Mouse (Mus musculus) lung, postnatal 0 days (tissue): Measurements from ENCODE around the gene Poln. TPM values are rescaled to one million over a fixed set of nuclear protein-coding genes. Genes with fewer than 3 reads are reported as not detected.

Experiments used
- ATAC-seq: fragments of 200-750 bp; cut with Nextera tagmentation; 2 replicates; pipeline ENCODE4 v1.8.0; 2017; ENCODE audit warnings: moderate library complexity
- DNase-seq: peaks from one replicate; pipeline ENCODE4 v3.0.0-alpha.2; 2016; ENCODE audit warnings: low spot score
- H3K27ac ChIP-seq: fragments of 300-500 bp; sonication (generic); 2 replicates; pipeline ENCODE4 v1.5.1; 2014; ENCODE audit warnings: antibody characterized with exemption, mild to moderate bottlenecking, low read length, mixed read lengths
- H3K27me3 ChIP-seq: fragments of 300-500 bp; sonication (generic); replicated peaks from 2 replicates; pipeline ENCODE4 v1.6.1; 2014; ENCODE audit warnings: low read length, mixed read lengths; ENCODE audit not compliant: insufficient read depth
- H3K36me3 ChIP-seq: fragments of 300-500 bp; sonication (generic); 2 replicates; pipeline ENCODE4 v1.6.1; 2014; ENCODE audit warnings: low read length, mixed read lengths; ENCODE audit not compliant: insufficient read depth
- H3K4me1 ChIP-seq: fragments of 300-500 bp; sonication (generic); 2 replicates; pipeline ENCODE4 v1.6.1; 2014; ENCODE audit warnings: antibody characterized with exemption, low read depth, low read length, mixed read lengths; ENCODE audit not compliant: insufficient read depth
- H3K4me2 ChIP-seq: fragments of 300-500 bp; sonication (generic); replicated peaks from 2 replicates; pipeline ENCODE4 v1.6.1; 2014; ENCODE audit warnings: low read depth, mild to moderate bottlenecking, low read length, moderate library complexity, mixed read lengths
- H3K4me3 ChIP-seq: fragments of 300-500 bp; sonication (generic); 2 replicates; pipeline ENCODE4 v1.5.1; 2014; ENCODE audit warnings: low read depth, low read length
- H3K9ac ChIP-seq: fragments of 300-500 bp; sonication (generic); replicated peaks from 2 replicates; pipeline ENCODE4 v1.6.1; 2014; ENCODE audit warnings: low read depth, mild to moderate bottlenecking
- H3K9me3 ChIP-seq: fragments of 300-500 bp; sonication (generic); 2 replicates; pipeline ENCODE4 v1.6.1; 2016; ENCODE audit warnings: low read length, mixed read lengths
- CTCF ChIP-seq: IDR thresholded peaks from 2 replicates; pipeline ENCODE4 v1.5.1; 2016; ENCODE audit warnings: antibody characterized with exemption, mild to moderate bottlenecking
- EP300 ChIP-seq: IDR thresholded peaks from 2 replicates; pipeline ENCODE4 v1.6.1; 2016; ENCODE audit warnings: antibody characterized with exemption, mild to moderate bottlenecking, control low read depth
- WGBS: fragments of 180-500 bp; shearing (Covaris S2); extraction: QIAGEN DNeasy Blood & Tissue Kit; methylation state at CpG from one replicate; pipeline ENCODE4 v1.1.7; 2014; 5-methylcytosine and 5-hydroxymethylcytosine counted together
- polyA plus RNA-seq: library from polyadenylated mRNA; unstranded; fragments of >200 nt; fragmentation: Nextera tagmentation; extraction: Ambion mirVana; gene quantifications from 2 replicates; pipeline ENCODE4 v1.2.1, GENCODE M21; 2015

The Poln gene
- polyA plus RNA-seq, 1 experiment from 2014 or later = 0.99 TPM

- Histone ChIP-seq H3K36me3 (no peaks in the 10 kb centered on the region), H3K4me1 (no peaks in the 10 kb centered on the region), H3K9me3 (no peaks in the 10 kb centered on the region), H3K27ac (no peak overlapping the region), H3K4me3 (no peak overlapping the region), H3K4me2 (no peak overlapping the region), H3K27me3 (no peaks in the 10 kb centered on the region), H3K9ac (no peak overlapping the region)
- 58% methylated on average over 7 of the region's 7 CpGs for WGBS
- no peak for DNase-seq
- no peak for ATAC-seq
- TF ChIP-seq CTCF = no peak
- no peak for TF ChIP-seq EP300
Measured at GRCm38 (mm10) chr5:34196423-34196822, 27.2 kb upstream of the Poln start.

DNA sequence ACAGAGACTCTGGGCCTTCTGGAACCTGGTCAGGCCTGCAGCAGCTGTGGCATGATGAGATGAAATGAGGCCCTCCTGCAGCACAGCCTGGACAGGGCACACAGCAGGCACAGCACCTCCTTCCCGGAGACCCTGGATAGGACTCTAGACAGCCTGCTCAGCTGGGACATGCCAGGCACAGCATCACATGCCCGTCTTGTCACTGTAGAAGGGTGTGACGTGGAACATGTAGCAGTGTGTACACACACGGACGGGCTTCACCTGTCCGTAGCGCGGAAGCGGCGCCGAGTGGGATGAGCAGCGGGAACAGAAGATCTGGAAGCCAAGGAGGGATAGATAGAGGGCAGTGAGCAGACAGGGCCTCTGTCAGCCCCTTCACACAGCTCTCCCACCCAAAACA lies 26.5 kb upstream of the Poln start:
- Histone ChIP-seq H3K27me3 (no peaks in the 10 kb centered on the region), H3K9ac (no peak overlapping the region), H3K27ac (no peak overlapping the region), H3K4me2 (no peak overlapping the region), H3K36me3 (no peaks in the 10 kb centered on the region), H3K4me3 (no peak overlapping the region), H3K9me3 (no peaks in the 10 kb centered on the region), H3K4me1 (no peaks in the 10 kb centered on the region)
- TF ChIP-seq EP300 = no peak
- 91% methylated on average over 12 of the region's 12 CpGs for WGBS
- DNase-seq = no peak
- no peak for ATAC-seq

- ATAC-seq (no peak), DNase-seq (no peak)
- no peaks in the 10 kb centered on the region for H3K4me1 ChIP-seq
- no peak overlapping the region for H3K27ac ChIP-seq
- no peaks in the 10 kb centered on the region for H3K9me3 ChIP-seq
- H3K36me3 ChIP-seq = no peaks in the 10 kb centered on the region
- H3K9ac ChIP-seq = no peak overlapping the region
- H3K4me3 ChIP-seq = no peak overlapping the region
- TF ChIP-seq CTCF (no peak), EP300 (no peak)
- H3K4me2 ChIP-seq = no peak overlapping the region
- WGBS = 68% methylated on average over 6 of the region's 6 CpGs
- no peaks in the 10 kb centered on the region for H3K27me3 ChIP-seq
Measured at GRCm38 (mm10) chr5:34194975-34195662, 25.9 kb upstream of the Poln start.

DNA sequence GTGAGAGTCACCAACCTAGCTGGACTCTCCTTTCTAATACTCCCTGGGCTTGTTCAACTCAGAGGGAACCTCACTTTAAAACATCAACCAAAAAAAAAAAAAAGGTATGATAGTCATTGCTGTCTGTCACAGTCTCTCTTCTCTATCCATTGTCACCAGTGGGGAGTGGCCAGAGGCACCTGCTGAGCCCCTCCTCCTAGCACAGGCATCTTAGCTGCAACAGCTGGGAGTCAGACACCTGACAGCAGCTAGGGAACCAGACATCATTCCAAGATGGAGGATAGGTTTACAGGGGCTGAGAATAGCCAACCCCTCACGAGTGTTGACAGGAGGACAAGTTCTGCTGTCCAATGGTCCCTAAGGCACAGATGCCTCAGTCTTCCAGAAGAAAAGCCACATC lies 25.2 kb upstream of the Poln start:
- WGBS = 33% methylated on average over 1 of the region's 1 CpGs
- ATAC-seq = no peak
- H3K27ac ChIP-seq = no peak overlapping the region

GRCm38 (mm10) chr5:34191843-34192242 lies 22.6 kb upstream of the Poln start:
- peaks cover 8% of the 10 kb centered on the region for H3K4me1 ChIP-seq
- H3K9me3 ChIP-seq = no peaks in the 10 kb centered on the region
- H3K36me3 ChIP-seq = no peaks in the 10 kb centered on the region
- no peaks in the 10 kb centered on the region for H3K27me3 ChIP-seq
- ATAC-seq (no peak), DNase-seq (peak; percentile 37)
- 65% methylated on average over 4 of the region's 4 CpGs for WGBS
- H3K9ac ChIP-seq = no peak overlapping the region
- H3K4me3 ChIP-seq = no peak overlapping the region
- no peak overlapping the region for H3K4me2 ChIP-seq
- TF ChIP-seq EP300 = no peak
- peak; percentile 84 for TF ChIP-seq CTCF
- no peak overlapping the region; the same call in 1 of the 2 replicates for H3K27ac ChIP-seq

More for the DNA sequence above, 25.2 kb upstream of the Poln start:
- no peak overlapping the region for H3K4me2 ChIP-seq
- DNase-seq = no peak
- H3K9me3 ChIP-seq = no peaks in the 10 kb centered on the region
- H3K27me3 ChIP-seq = no peaks in the 10 kb centered on the region
- no peak overlapping the region for H3K4me3 ChIP-seq
- H3K36me3 ChIP-seq = no peaks in the 10 kb centered on the region
- H3K4me1 ChIP-seq = no peaks in the 10 kb centered on the region
- no peak overlapping the region for H3K9ac ChIP-seq
- no peak for TF ChIP-seq CTCF

- Histone ChIP-seq H3K36me3 (no peaks in the 10 kb centered on the region), H3K4me3 (no peak overlapping the region), H3K4me2 (no peak overlapping the region), H3K27ac (no peak overlapping the region), H3K9ac (no peak overlapping the region), H3K27me3 (no peaks in the 10 kb centered on the region), H3K4me1 (peaks cover 13% of the 10 kb centered on the region), H3K9me3 (no peaks in the 10 kb centered on the region)
- WGBS = 42% methylated on average over 4 of the region's 4 CpGs
- TF ChIP-seq CTCF = no peak
- peak; percentile 86 for DNase-seq
- ATAC-seq = no peak
Measured at GRCm38 (mm10) chr5:34191021-34191420, 21.8 kb upstream of the Poln start.

GRCm38 (mm10) chr5:34189521-34189920 lies 20.3 kb upstream of the Poln start:
- no peak overlapping the region for H3K4me2 ChIP-seq
- TF ChIP-seq EP300 (no peak), CTCF (no peak)
- no peak overlapping the region for H3K27ac ChIP-seq
- ATAC-seq (no peak), DNase-seq (no peak)
- 0 out of 2 replicates have a peak overlapping the region, but pooled peaks have one; percentile 5 for H3K9ac ChIP-seq
- WGBS = 33% methylated on average over 1 of the region's 1 CpGs
- H3K27me3 ChIP-seq = no peaks in the 10 kb centered on the region
- no peaks in the 10 kb centered on the region for H3K36me3 ChIP-seq
- H3K4me1 ChIP-seq = peaks cover 28% of the 10 kb centered on the region
- no peaks in the 10 kb centered on the region for H3K9me3 ChIP-seq
- no peak overlapping the region for H3K4me3 ChIP-seq
